Mouse (Mus musculus): ENCODE measurements around the gene Ms4a4c. TPM values are rescaled to one million over a fixed set of nuclear protein-coding genes. Genes with fewer than 3 reads are reported as not detected.
"Not testable (repeated sequence)": the region's sequence is repeated elsewhere in the genome, so short reads cannot be mapped to it uniquely, and the experiment has no call there.

Gene Ms4a4c
- polyA plus RNA-seq, 1 experiment = 0.97 TPM

GRCm38 (mm10) chr19:11447238-11447637 lies 42.7 kb downstream of the Ms4a4c start:
- DNase-seq (ENCODE audit: low read depth, low spot score) = no peak
- WGBS = 84% methylated on average over 2 of the region's 2 CpGs

GRCm38 (mm10) chr19:11459041-11459440 lies 54.5 kb downstream of the Ms4a4c start:
- not testable (repeated sequence) for DNase-seq (ENCODE audit: low read depth, low spot score)
- WGBS = 41% methylated on average over 4 of the region's 4 CpGs

GRCm38 (mm10) chr19:11464795-11465194 lies 60.2 kb downstream of the Ms4a4c start:
- WGBS = 30% methylated on average over 1 of the region's 1 CpGs
- DNase-seq (ENCODE audit: low read depth, low spot score) = not testable (repeated sequence)

GRCm38 (mm10) chr19:11466471-11466870 lies 61.9 kb downstream of the Ms4a4c start:
- DNase-seq (ENCODE audit: low read depth, low spot score) = no peak
- 28% methylated on average over 5 of the region's 5 CpGs for WGBS

- 74% methylated on average over 1 of the region's 1 CpGs for WGBS
- not testable (repeated sequence) for DNase-seq (ENCODE audit: low read depth, low spot score)
Observed at GRCm38 (mm10) chr19:11468361-11468760, 63.8 kb downstream of the Ms4a4c start.

- DNase-seq (ENCODE audit: low read depth, low spot score) = not testable (repeated sequence)
- WGBS = 82% methylated on average over 4 of the region's 4 CpGs
Observed at GRCm38 (mm10) chr19:11469215-11469614, 64.6 kb downstream of the Ms4a4c start, which contains the start of gene Ms4a6c. Ms4a6c (plus strand) TSS chr19:11469366.

Other genes starting within 250 kb of the Ms4a4c start
- not detected in 2 replicates for gene 1700025F22Rik, start 239.4 kb upstream of the Ms4a4c start, polyA plus RNA-seq (2012; rRNA removed)
- not detected in 2 replicates for gene Ms4a13, start 208.0 kb upstream of the Ms4a4c start, polyA plus RNA-seq (2012; rRNA removed)
- 21.1 and 22.5 TPM in 2 replicates for gene Ms4a12, start 172.3 kb upstream of the Ms4a4c start, polyA plus RNA-seq (2012; rRNA removed)
- gene Ms4a1, start 138.5 kb upstream of the Ms4a4c start, polyA plus RNA-seq (2012; rRNA removed) = 2.6 and 2.8 TPM in 2 replicates
- not detected in 2 replicates for gene Ms4a5, start 120.9 kb upstream of the Ms4a4c start, polyA plus RNA-seq (2012; rRNA removed)
- 0.09 and 0.27 TPM in 2 replicates for gene Ms4a14, start 90.3 kb upstream of the Ms4a4c start, polyA plus RNA-seq (2012; rRNA removed)
- 5.4 and 6.5 TPM in 2 replicates for gene Ms4a7, start 68.6 kb upstream of the Ms4a4c start, polyA plus RNA-seq (2012; rRNA removed)
- 1.6 and 4.4 TPM in 2 replicates for gene Ms4a4a, start 29.2 kb upstream of the Ms4a4c start, polyA plus RNA-seq (2012; rRNA removed)
- gene Ms4a4b, start 38.8 kb downstream of the Ms4a4c start, polyA plus RNA-seq (2012; rRNA removed) = 4.2 and 5.4 TPM in 2 replicates
- 4.7 and 8.6 TPM in 2 replicates for gene Ms4a6c, start 64.6 kb downstream of the Ms4a4c start, polyA plus RNA-seq (2012; rRNA removed)
- 3.3 and 3.7 TPM in 2 replicates for gene Gm8369, start 81.2 kb downstream of the Ms4a4c start, polyA plus RNA-seq (2012; rRNA removed)
- gene Ms4a6b, start 111.7 kb downstream of the Ms4a4c start, polyA plus RNA-seq (2012; rRNA removed) = 5.6 and 8.3 TPM in 2 replicates
- 8.2 and 13.2 TPM in 2 replicates for gene Ms4a4d, start 132.0 kb downstream of the Ms4a4c start, polyA plus RNA-seq (2012; rRNA removed)
- 3.8 and 5.7 TPM in 2 replicates for gene Ms4a6d, start 200.1 kb downstream of the Ms4a4c start, polyA plus RNA-seq (2012; rRNA removed)
- 0.12 TPM in 1 of 2 replicates, not detected in the other for gene Ms4a2, start 218.9 kb downstream of the Ms4a4c start, polyA plus RNA-seq (2012; rRNA removed)
- gene Ms4a3, start 236.1 kb downstream of the Ms4a4c start, polyA plus RNA-seq (2012; rRNA removed) = not detected in 2 replicates

Measured in large intestine, adult 2 months (tissue).